Mouse (Mus musculus) intestine, embryonic 14.5 days (tissue): ENCODE results near the gene Fras1. TPM values are rescaled to one million over a fixed set of nuclear protein-coding genes. Genes with fewer than 3 reads are reported as not detected.

Source experiments
- ATAC-seq: fragments of 200-750 bp; cut with Nextera tagmentation; replicated peaks from 2 replicates; pipeline ENCODE4 v1.8.0; 2017; ENCODE audit warnings: low read depth, moderate number of reproducible peaks, moderate TSS enrichment, moderate library complexity; ENCODE audit not compliant: low FRiP score, low TSS enrichment
- DNase-seq: peaks from one replicate; pipeline ENCODE4 v3.0.0-alpha.2; 2018; ENCODE audit warnings: low spot score
- H3K27ac ChIP-seq: fragments of 300-500 bp; sonication (generic); 2 replicates; pipeline ENCODE4 v1.5.1; 2014; ENCODE audit warnings: low read depth, mild to moderate bottlenecking, control low read depth
- H3K27me3 ChIP-seq: fragments of 300-500 bp; sonication (generic); replicated peaks from 2 replicates; pipeline ENCODE4 v1.6.1; 2014; ENCODE audit warnings: low read length, control low read depth; ENCODE audit not compliant: control insufficient read depth, insufficient read depth
- H3K36me3 ChIP-seq: fragments of 300-500 bp; sonication (generic); 2 replicates; pipeline ENCODE4 v1.6.1; 2014; ENCODE audit warnings: low read length, control low read depth; ENCODE audit not compliant: control insufficient read depth, insufficient read depth
- H3K4me1 ChIP-seq: fragments of 300-500 bp; sonication (generic); replicated peaks from 2 replicates; pipeline ENCODE4 v1.6.1; 2014; ENCODE audit warnings: low read length, control low read depth, mixed read lengths; ENCODE audit not compliant: control insufficient read depth, insufficient read depth
- H3K4me2 ChIP-seq: fragments of 300-500 bp; sonication (generic); 2 replicates; pipeline ENCODE4 v1.6.1; 2014; ENCODE audit warnings: low read length
- H3K4me3 ChIP-seq: fragments of 300-500 bp; sonication (generic); 2 replicates; pipeline ENCODE4 v1.5.1; 2014; ENCODE audit warnings: low read depth, low read length, control low read depth, mixed read lengths
- H3K9ac ChIP-seq: fragments of 300-500 bp; sonication (generic); 2 replicates; pipeline ENCODE4 v1.6.1; 2014; ENCODE audit warnings: mild to moderate bottlenecking, low read length
- H3K9me3 ChIP-seq: fragments of 300-500 bp; sonication (generic); 2 replicates; pipeline ENCODE4 v1.6.1; 2016; ENCODE audit warnings: low read length, control low read depth; ENCODE audit not compliant: control insufficient read depth
- WGBS: fragments of 180-500 bp; shearing (Covaris S2); extraction: QIAGEN DNeasy Blood & Tissue Kit; methylation state at CpG from one replicate; pipeline ENCODE4 v1.1.7; 2014; 5-methylcytosine and 5-hydroxymethylcytosine counted together
- polyA plus RNA-seq: library from polyadenylated mRNA; unstranded; fragments of >200 nt; fragmentation: Nextera tagmentation; extraction: Ambion mirVana; gene quantifications from 2 replicates; pipeline ENCODE4 v1.2.1, GENCODE M21; 2014

Fras1 gene
- polyA plus RNA-seq, 1 experiment from 2014 or later, result 41.4 TPM

DNA sequence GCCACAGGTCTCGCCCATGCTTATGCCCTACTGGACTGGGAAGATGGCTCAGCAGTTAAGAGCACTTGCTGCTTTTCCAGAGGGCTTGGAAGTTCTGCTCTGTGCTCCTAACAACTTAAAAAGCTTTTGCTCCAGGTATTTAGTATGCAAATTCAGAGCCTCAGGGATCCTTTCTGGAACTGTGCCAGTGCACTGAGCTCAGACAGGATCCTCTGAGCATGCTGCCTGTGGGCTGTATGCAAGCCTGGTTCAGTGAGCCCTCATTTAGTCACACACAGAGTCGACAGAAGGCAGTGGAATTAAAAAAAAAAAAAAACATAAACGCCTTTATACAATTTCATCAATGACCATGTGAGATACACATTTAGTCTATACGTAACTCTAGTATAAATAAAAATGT is 436.9 kb downstream of the Fras1 start:
- Histone ChIP-seq H3K36me3 (0 out of 2 replicates have a peak, but pooled peaks cover 3% of the 10 kb centered on the region), H3K4me3 (no peak overlapping the region), H3K9me3 (no peaks in the 10 kb centered on the region), H3K27ac (no peak overlapping the region), H3K4me1 (no peaks in the 10 kb centered on the region), H3K27me3 (no peaks in the 10 kb centered on the region), H3K9ac (no peak overlapping the region), H3K4me2 (no peak overlapping the region)
- WGBS, result 72% methylated on average over 4 of the region's 4 CpGs
- ATAC-seq (no peak), DNase-seq (no peak)

DNA sequence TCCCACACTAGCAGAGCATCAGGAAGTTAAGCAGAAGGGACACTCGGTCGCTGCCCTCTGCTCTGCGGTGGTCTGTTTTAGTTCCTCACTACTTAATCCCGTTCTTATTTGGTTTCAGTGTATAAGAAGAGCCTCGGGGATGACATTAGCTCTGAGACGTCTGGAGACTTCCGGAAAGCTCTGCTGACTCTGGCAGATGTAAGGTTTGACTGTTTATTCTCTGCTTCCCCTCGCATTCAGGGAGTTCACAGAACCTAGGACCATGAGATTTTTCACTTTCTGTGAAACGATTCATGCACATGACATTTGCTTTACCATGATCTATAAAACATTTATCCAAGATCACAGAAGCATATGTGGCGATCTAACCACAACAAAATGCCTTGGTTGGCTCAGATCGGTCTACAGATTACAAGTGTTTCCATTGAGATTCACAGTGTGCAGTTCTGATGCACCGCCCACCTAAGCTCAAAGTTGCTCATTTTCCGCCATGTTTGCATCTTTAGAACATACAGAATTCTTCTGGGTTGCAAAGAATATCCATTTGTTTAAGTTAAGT is 451.1 kb downstream of the Fras1 start:
- 67% methylated on average over 13 of the region's 13 CpGs for WGBS
- Histone ChIP-seq H3K27me3 (no peaks in the 10 kb centered on the region), H3K4me1 (no peaks in the 10 kb centered on the region), H3K4me2 (no peak overlapping the region), H3K27ac (no peak overlapping the region), H3K9me3 (no peaks in the 10 kb centered on the region), H3K36me3 (no peaks in the 10 kb centered on the region), H3K4me3 (no peak overlapping the region), H3K9ac (no peak overlapping the region)
- no peak for DNase-seq
- ATAC-seq, result no peak

DNA sequence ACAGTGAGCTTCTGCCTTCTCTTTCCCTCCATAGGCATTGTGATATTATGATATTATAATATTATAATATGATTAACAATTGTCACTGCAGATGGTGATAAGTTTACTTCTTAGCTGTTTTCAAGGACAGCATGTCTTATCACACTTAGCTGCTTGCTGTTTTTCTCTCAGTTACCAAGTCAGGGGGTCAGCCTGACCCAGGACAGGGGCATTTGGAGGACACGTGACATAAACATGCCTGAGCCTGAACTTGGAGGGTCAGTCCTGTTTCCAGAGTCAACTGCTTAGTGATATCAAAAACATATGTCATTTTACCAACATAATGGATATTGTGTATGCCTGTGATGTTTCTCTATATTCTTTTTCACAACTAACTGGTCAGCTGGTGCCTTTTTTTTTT is 453.4 kb downstream of the Fras1 start:
- 61% methylated on average over 1 of the region's 1 CpGs for WGBS
- ATAC-seq (no peak), DNase-seq (no peak)
- Histone ChIP-seq H3K9me3 (no peaks in the 10 kb centered on the region), H3K27me3 (no peaks in the 10 kb centered on the region), H3K4me2 (no peak overlapping the region), H3K9ac (no peak overlapping the region), H3K4me1 (no peaks in the 10 kb centered on the region), H3K4me3 (no peak overlapping the region), H3K36me3 (no peaks in the 10 kb centered on the region), H3K27ac (no peak overlapping the region)

Other genes with a start within 250 kb of the Fras1 start
- 22.3 and 25.2 TPM in 2 replicates for gene Cnot6l, start 209.8 kb upstream of the Fras1 start, polyA plus RNA-seq
- gene Mrpl1, start 164.5 kb upstream of the Fras1 start, polyA plus RNA-seq, result 23.6 and 26.0 TPM in 2 replicates